Mouse (Mus musculus): ENCODE data around the gene Endov. TPM values are rescaled to one million over a fixed set of nuclear protein-coding genes. Genes with fewer than 3 reads are reported as not detected.
A peak's percentile ranks its signal among the peaks of the same experiment; 100 is the strongest.

Gene Endov
- polyA plus RNA-seq, 1 experiment from 2014 or later, result 19.1 TPM

DNA sequence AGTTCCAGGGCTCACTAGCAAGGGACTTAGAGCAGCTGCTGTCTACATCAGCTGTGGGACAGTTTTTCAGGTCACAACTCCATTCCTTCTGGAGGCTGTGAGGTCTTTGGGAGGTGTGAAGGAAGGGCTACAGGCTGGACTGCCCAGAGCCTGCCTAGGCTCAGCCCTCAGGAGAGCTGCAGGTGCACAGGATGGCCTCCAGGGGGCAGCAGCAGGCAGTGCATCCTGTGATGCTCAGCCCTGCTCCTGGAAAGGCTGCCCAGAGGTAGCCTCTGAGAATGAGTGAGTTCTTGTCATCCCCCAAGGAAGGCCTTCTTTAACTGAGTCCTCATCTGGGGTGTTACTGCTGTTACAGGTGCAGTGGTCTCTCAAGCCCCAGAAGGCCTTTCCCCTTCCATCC, 12.5 kb downstream of the Endov start:
- Histone ChIP-seq H3K4me3 (no peak overlapping the region), H3K9ac (no peak overlapping the region), H3K36me3 (peaks cover 76% of the 10 kb centered on the region), H3K27me3 (no peaks in the 10 kb centered on the region), H3K4me2 (replicated peaks) (no peak overlapping the region), H3K9me3 (no peaks in the 10 kb centered on the region), H3K4me1 (no peaks in the 10 kb centered on the region), H3K27ac (no peak overlapping the region)
- ATAC-seq (ENCODE audit: insufficient number of reproducible peaks, insufficient read depth, low FRiP score, low TSS enrichment), result no peak; the same call in 1 of the 2 replicates

DNA sequence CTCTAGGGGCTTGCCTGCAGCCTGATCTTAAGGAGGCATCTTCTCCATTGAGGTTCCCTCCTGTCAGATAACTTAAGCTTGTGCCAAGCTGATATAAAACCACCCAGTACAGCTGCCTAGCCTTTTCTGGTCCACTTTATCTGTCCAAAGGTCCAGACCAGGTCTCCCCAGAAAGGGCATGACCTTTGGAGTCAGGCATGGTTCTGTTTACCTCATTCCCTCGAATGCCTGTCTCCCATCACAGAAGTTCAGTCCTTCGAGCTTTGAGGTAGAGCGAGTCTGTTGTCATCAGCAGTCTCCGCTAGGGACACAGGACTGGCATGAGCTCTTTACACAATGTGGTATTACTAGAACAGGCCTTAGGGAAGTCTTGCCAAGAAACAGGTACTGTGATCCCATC, 15.2 kb downstream of the Endov start:
- Histone ChIP-seq H3K36me3 (peaks cover 60% of the 10 kb centered on the region), H3K4me3 (no peak overlapping the region), H3K4me1 (peaks cover 7% of the 10 kb centered on the region; the same call in 1 of the 2 replicates), H3K9ac (no peak overlapping the region), H3K27me3 (no peaks in the 10 kb centered on the region), H3K4me2 (replicated peaks) (no peak overlapping the region), H3K27ac (no peak overlapping the region), H3K9me3 (no peaks in the 10 kb centered on the region)
- no peak for ATAC-seq (ENCODE audit: insufficient number of reproducible peaks, insufficient read depth, low FRiP score, low TSS enrichment)
- WGBS, result 85% methylated on average over 4 of the region's 4 CpGs

DNA sequence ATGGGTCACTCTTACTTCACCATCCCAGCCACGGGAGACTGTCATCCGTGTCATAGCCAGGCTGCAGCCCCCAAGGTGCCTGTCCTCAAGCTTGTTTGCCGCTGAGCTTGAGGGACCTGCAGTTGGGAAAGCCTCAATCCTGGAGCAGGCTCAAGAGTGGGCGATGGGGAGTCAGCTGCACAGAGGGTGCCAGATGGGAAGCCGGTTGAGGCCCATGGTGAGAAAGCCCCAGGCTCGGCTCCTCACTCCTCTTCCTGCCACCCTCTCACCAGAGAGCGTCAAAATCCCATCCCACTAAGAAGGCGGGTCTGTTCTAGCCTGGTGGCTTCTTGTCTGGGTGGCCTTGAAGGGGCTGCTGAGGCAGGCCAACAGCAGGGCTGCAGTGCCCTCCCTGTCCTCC, 16.6 kb downstream of the Endov start:
- H3K36me3 ChIP-seq, result peaks cover 48% of the 10 kb centered on the region
- no peak overlapping the region for H3K4me2 ChIP-seq (replicated peaks)
- H3K4me3 ChIP-seq, result no peak overlapping the region
- H3K27ac ChIP-seq, result no peak overlapping the region
- no peaks in the 10 kb centered on the region for H3K27me3 ChIP-seq
- ATAC-seq (ENCODE audit: insufficient number of reproducible peaks, insufficient read depth, low FRiP score, low TSS enrichment), result no peak
- peaks cover 7% of the 10 kb centered on the region; the same call in 1 of the 2 replicates for H3K4me1 ChIP-seq
- WGBS, result 91% methylated on average over 8 of the region's 8 CpGs
- H3K9ac ChIP-seq, result no peak overlapping the region
- H3K9me3 ChIP-seq, result no peaks in the 10 kb centered on the region

DNA sequence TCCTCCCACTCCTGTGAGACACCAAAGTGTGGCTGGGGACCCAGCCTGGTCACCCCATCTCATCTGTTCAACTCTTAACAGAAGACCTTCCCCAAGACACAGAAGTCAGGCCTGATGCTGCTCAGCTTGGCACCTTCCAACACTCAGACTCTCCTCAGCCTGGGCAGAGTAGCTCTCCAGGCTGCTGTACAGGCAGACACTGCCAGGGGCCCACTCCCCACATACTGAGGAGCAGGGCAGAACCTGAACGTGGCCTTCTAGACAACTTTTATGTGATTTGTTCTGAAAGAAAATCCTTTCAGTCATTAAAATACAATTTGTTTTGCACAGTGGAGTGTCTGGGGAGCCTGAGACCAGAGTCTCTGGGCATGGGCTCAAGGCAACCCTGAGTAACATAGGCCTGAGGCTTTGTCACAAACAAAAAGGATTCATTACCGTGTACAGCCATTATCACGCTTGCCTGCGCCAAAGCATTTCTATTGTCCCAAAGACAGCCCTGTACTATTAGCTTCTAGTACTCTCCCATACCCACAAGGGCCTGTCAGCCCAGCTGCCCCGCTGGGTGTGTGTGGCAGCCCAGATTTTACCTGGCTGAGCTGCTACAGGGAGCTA, 18.1 kb downstream of the Endov start:
- 68% methylated on average over 5 of the region's 5 CpGs for whole genome bisulfite sequencing
- peaks cover 9% of the 10 kb centered on the region for H3K27me3 ChIP-seq
- H3K9me3 ChIP-seq, result no peaks in the 10 kb centered on the region
- H3K4me1 ChIP-seq, result peaks cover 10% of the 10 kb centered on the region; the same call in 1 of the 2 replicates
- H3K9ac ChIP-seq, result no peak overlapping the region
- no peak overlapping the region for H3K4me2 ChIP-seq (replicated peaks)
- H3K27ac ChIP-seq, result no peak overlapping the region
- peaks cover 40% of the 10 kb centered on the region for H3K36me3 ChIP-seq
- no peak overlapping the region for H3K4me3 ChIP-seq
- ATAC-seq (ENCODE audit: insufficient number of reproducible peaks, insufficient read depth, low FRiP score, low TSS enrichment), result no peak

DNA sequence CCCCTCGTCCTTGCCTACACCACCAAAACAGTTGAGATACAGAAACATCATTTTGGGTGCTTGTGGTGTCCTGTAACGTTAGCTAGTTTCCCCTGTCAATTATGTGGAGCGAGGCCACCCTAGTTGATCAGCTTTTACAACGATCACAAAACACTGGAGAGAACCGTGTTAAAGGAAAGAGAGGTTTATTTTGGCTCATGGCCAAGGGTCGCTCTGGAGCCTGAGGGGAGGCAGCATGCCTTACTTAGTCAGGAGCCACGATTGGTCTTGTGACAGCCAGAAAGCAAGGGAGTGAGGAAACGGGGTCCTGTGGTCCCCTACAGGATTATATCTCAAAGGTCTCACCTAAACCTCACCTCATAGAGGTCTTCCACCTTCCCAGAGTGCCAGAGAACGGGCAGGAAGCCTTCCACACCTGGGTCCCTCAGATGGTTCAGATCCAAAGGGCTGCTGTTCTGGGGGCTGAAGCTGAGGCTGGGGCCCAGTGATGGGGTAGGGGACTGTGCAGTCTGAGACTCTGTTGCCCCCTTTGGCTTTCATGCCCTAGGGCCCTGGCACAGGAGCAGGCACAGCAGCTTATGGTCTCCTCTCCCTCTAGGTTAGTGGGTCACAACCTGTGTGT, 22.0 kb downstream of the Endov start:
- 39% methylated on average over 9 of the region's 9 CpGs for WGBS
- H3K9me3 ChIP-seq, result no peaks in the 10 kb centered on the region
- no peak overlapping the region for H3K9ac ChIP-seq
- peaks cover 19% of the 10 kb centered on the region for H3K4me1 ChIP-seq
- ATAC-seq (ENCODE audit: insufficient number of reproducible peaks, insufficient read depth, low FRiP score, low TSS enrichment), result no peak
- H3K4me2 ChIP-seq (replicated peaks), result no peak overlapping the region
- H3K27me3 ChIP-seq, result peaks cover 24% of the 10 kb centered on the region
- H3K4me3 ChIP-seq, result no peak overlapping the region
- H3K27ac ChIP-seq, result no peak overlapping the region
- peaks cover 10% of the 10 kb centered on the region for H3K36me3 ChIP-seq

DNA sequence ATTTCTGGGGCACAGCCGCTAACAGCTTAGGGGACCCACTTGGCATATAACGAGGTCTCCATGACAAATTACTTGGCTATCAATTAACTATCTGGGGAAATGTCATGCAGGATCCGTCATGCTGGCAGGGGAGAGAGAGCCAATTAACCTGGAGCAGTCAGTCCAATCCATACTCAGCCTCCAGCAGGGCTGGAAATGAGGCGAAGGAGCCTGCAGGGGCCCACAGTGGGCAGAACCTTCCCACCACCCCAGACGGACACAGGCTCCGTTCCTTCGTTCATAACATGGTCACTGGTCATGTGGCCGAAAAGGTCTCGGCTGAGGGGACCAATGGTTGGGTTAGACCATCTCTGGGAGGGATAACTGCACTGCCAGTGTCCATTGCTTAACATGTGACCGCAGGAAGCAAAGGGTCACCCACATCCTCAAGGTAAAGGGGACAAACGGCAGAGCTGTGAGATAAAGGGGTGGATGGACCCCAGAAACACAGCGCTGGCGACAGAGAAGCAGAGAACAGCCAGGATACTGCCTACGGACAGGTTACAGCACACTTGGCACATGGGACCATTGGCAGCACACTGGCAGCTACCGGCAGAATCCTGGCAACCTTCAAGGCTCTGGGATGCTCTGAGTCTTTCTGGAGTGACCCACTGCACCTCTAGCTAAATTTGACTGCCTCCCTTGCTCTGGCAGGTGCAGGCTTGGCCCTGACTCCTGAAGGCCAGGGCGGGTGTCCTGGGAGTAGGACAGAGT, 23.1 kb downstream of the Endov start:
- H3K4me2 ChIP-seq (replicated peaks), result peak overlapping the region; percentile 44
- H3K36me3 ChIP-seq, result no peaks in the 10 kb centered on the region
- no peak overlapping the region for H3K9ac ChIP-seq
- ATAC-seq (ENCODE audit: insufficient number of reproducible peaks, insufficient read depth, low FRiP score, low TSS enrichment), result no peak
- no peak overlapping the region for H3K27ac ChIP-seq
- peaks cover 24% of the 10 kb centered on the region for H3K27me3 ChIP-seq
- peak overlapping the region; percentile 19; the same call in 1 of the 2 replicates for H3K4me3 ChIP-seq
- H3K9me3 ChIP-seq, result no peaks in the 10 kb centered on the region
- 53% methylated on average over 16 of the region's 16 CpGs for WGBS
- peaks cover 19% of the 10 kb centered on the region for H3K4me1 ChIP-seq

DNA sequence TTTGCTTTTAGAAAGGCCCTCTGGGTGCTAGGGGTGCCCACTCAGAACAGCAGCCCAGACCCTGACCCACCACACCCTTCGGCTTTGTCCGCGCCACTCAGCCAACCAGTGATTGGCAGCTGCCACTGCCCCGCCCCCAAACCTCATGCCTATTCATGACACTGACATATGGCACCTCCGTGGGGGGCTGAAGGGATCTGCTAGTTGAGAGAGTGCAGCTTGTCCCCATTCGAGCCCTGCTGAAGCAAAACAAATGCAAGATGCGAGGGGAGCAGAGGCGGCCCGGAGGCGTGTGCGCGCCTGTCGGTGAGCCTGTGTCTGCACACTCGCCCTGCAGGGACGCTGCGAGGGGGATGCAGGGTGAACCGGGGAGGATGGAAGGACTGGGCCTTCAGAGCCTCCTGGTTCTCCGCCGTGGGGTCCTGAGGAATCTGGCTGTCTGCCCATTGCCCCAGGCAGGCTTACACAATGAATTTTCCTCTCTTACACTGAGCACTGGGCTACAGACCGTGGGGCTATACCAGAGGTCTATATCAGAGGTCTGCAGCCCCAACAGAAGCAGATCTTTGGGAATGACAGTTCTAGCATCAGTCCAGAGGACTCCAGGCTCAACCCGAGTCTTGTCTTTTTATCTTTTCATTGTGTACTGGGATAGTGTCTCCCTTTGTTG, 24.0 kb downstream of the Endov start:
- Histone ChIP-seq H3K36me3 (no peaks in the 10 kb centered on the region), H3K4me2 (replicated peaks) (peak overlapping the region; percentile 44), H3K27ac (0 out of 2 replicates have a peak overlapping the region, but pooled peaks have one; percentile 9), H3K27me3 (peaks cover 28% of the 10 kb centered on the region), H3K4me1 (peaks cover 19% of the 10 kb centered on the region), H3K4me3 (peak overlapping the region; percentile 19), H3K9me3 (no peaks in the 10 kb centered on the region), H3K9ac (0 out of 2 replicates have a peak overlapping the region, but pooled peaks have one; percentile 30)
- no peak for ATAC-seq (ENCODE audit: insufficient number of reproducible peaks, insufficient read depth, low FRiP score, low TSS enrichment)
- WGBS, result 3% methylated on average over 21 of the region's 21 CpGs

GRCm38 (mm10) chr11:119515823-119516676, 24.9 kb downstream of the Endov start:
- H3K27me3 ChIP-seq, result peaks cover 28% of the 10 kb centered on the region
- no peaks in the 10 kb centered on the region for H3K9me3 ChIP-seq
- no peak overlapping the region for H3K9ac ChIP-seq
- no peak overlapping the region for H3K4me2 ChIP-seq (replicated peaks)
- H3K27ac ChIP-seq, result no peak overlapping the region
- no peak for ATAC-seq (ENCODE audit: insufficient number of reproducible peaks, insufficient read depth, low FRiP score, low TSS enrichment)
- H3K4me1 ChIP-seq, result peaks cover 12% of the 10 kb centered on the region
- WGBS, result 71% methylated on average over 16 of the region's 16 CpGs
- H3K36me3 ChIP-seq, result no peaks in the 10 kb centered on the region
- H3K4me3 ChIP-seq, result no peak overlapping the region

DNA sequence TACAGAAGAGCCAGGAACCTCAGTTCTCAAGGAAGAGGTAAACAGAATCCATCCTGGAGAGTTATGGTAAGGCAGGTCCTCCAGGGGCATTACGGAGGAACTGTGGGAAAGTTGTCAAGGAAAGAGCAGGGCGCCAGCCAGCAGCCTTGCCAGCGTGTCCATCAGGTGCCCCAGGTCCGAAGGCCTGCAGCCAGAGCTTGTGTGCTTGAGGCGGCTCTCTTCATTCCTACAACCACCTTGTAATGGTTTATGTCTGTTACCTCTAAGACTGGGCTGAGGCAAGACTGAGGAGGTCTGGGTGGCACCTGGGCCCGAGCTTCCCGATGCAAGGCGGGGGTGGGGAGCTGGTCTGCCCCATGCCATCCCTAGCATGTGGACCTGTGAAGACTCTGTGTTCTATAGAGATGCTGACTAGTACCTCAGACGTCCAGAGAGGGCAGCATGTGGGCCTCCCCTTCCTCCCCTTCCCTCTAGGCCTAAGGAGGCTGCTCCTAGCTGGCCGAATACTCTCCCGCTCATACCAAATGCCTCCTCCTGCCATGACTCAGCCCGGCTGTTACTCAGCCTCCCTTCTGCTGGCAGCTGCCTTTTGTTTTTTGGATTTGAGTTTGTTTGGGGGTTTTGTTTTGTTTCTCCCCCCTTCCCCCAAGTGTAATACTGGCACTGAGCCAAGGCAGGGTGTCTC, 25.7 kb downstream of the Endov start:
- Histone ChIP-seq H3K9me3 (no peaks in the 10 kb centered on the region), H3K4me2 (replicated peaks) (no peak overlapping the region), H3K27ac (no peak overlapping the region), H3K4me3 (no peak overlapping the region), H3K36me3 (no peaks in the 10 kb centered on the region), H3K27me3 (peaks cover 28% of the 10 kb centered on the region), H3K4me1 (peaks cover 12% of the 10 kb centered on the region), H3K9ac (no peak overlapping the region)
- no peak for ATAC-seq (ENCODE audit: insufficient number of reproducible peaks, insufficient read depth, low FRiP score, low TSS enrichment)
- 59% methylated on average over 12 of the region's 12 CpGs for WGBS

GRCm38 (mm10) chr11:119519387-119519786, 28.2 kb downstream of the Endov start:
- no peak overlapping the region for H3K9ac ChIP-seq
- H3K27ac ChIP-seq, result no peak overlapping the region
- H3K36me3 ChIP-seq, result no peaks in the 10 kb centered on the region
- H3K9me3 ChIP-seq, result no peaks in the 10 kb centered on the region
- H3K4me2 ChIP-seq (replicated peaks), result no peak overlapping the region
- ATAC-seq (ENCODE audit: insufficient number of reproducible peaks, insufficient read depth, low FRiP score, low TSS enrichment), result no peak
- peaks cover 8% of the 10 kb centered on the region for H3K4me1 ChIP-seq
- H3K27me3 ChIP-seq, result peaks cover 18% of the 10 kb centered on the region
- no peak overlapping the region for H3K4me3 ChIP-seq
- WGBS, result 84% methylated on average over 1 of the region's 1 CpGs

Data from embryonic facial prominence, embryonic 12.5 days (tissue).